Mouse (Mus musculus): ENCODE results near the gene Kat5. TPM values are rescaled to one million over a fixed set of nuclear protein-coding genes. Genes with fewer than 3 reads are reported as not detected.
A peak's percentile ranks its signal among the peaks of the same experiment; 100 is the strongest.

Gene Kat5
- polyA plus RNA-seq, 1 experiment = 37.1 TPM

DNA sequence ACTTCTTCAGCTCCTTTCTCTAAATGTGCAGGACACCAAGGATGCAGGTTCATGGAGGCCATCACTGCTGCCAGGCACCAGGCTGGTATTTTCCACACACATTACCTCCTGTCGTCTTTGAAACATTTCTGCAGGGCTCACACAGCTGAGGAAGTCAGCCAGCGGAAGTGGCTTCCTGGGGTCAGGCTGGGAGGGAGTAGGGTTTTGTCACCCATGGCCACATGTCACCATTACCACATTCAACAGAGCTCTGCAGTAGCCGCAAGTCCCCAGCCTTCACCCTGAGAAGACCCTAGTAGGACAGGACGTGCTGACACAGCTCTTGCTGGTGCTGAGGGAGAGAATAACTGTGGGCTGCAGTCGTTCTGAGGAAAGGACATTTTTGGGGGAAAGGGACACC, 38.2 kb downstream of the Kat5 start:
- no peaks in the 10 kb centered on the region for H3K79me2 ChIP-seq (ENCODE audit: control insufficient read depth, insufficient read depth)
- TF ChIP-seq REST (IDR thresholded peaks at IDR 0.05; ENCODE audit: insufficient read depth, insufficient read length) (no peak), MYOG (IDR thresholded peaks at IDR 0.05; ENCODE audit: control insufficient read depth in 1 of 3, insufficient read depth in 1 of 3, insufficient read length in 2 of 3, low read depth in 2 of 3) (no peak), TCF3 (IDR thresholded peaks at IDR 0.05; ENCODE audit: insufficient read length, low read depth) (no peak), USF1 (IDR thresholded peaks at IDR 0.05; ENCODE audit: low read depth) (no peak), TCF12 (IDR thresholded peaks at IDR 0.05; ENCODE audit: insufficient read depth, poor library complexity, severe bottlenecking) (no peak), E2F4 (IDR thresholded peaks at IDR 0.05; ENCODE audit: insufficient read depth) (no peak), MAX (IDR thresholded peaks at IDR 0.05; ENCODE audit: low read depth) (no peak), POLR2AphosphoS2 (IDR thresholded peaks at IDR 0.05; ENCODE audit: insufficient read length, low read depth) (no peak), CEBPB (IDR thresholded peaks at IDR 0.05; ENCODE audit: insufficient read depth, poor library complexity, severe bottlenecking) (no peak), SRF (IDR thresholded peaks at IDR 0.05; ENCODE audit: control insufficient read depth, insufficient read length, low read depth) (no peak), MYOD1 (IDR thresholded peaks at IDR 0.05; ENCODE audit: control insufficient read depth in 1 of 3, insufficient read length in 2 of 3, low read depth in 2 of 3) (no peak), POLR2A (IDR thresholded peaks at IDR 0.05; ENCODE audit: insufficient read length, low read depth) (no peak)
- H3ac ChIP-seq (ENCODE audit: control insufficient read depth, insufficient read length) = no peak overlapping the region
- no peak overlapping the region for H3K4me3 ChIP-seq
- no peaks in the 10 kb centered on the region for H3K36me3 ChIP-seq (ENCODE audit: control insufficient read depth, insufficient read depth)
- no peaks in the 10 kb centered on the region for H3K27me3 ChIP-seq (ENCODE audit: control insufficient read depth, insufficient read depth, insufficient read length)
- no peak overlapping the region for H3K4me2 ChIP-seq (ENCODE audit: low read depth)

- no peak overlapping the region for H3K4me2 ChIP-seq (ENCODE audit: low read depth)
- no peak overlapping the region for H3ac ChIP-seq (ENCODE audit: control insufficient read depth, insufficient read length)
- TF ChIP-seq MYOG (IDR thresholded peaks at IDR 0.05; ENCODE audit: control insufficient read depth in 1 of 3, insufficient read depth in 1 of 3, insufficient read length in 2 of 3, low read depth in 2 of 3) = no peak
- no peak for TF ChIP-seq CEBPB (IDR thresholded peaks at IDR 0.05; ENCODE audit: insufficient read depth, poor library complexity, severe bottlenecking)
- no peak for TF ChIP-seq SRF (IDR thresholded peaks at IDR 0.05; ENCODE audit: control insufficient read depth, insufficient read length, low read depth)
- no peak for TF ChIP-seq E2F4 (IDR thresholded peaks at IDR 0.05; ENCODE audit: insufficient read depth)
- TF ChIP-seq TCF3 (IDR thresholded peaks at IDR 0.05; ENCODE audit: insufficient read length, low read depth) = no peak
- no peak for TF ChIP-seq MYOD1 (IDR thresholded peaks at IDR 0.05; ENCODE audit: control insufficient read depth in 1 of 3, insufficient read length in 2 of 3, low read depth in 2 of 3)
- no peak for TF ChIP-seq POLR2AphosphoS2 (IDR thresholded peaks at IDR 0.05; ENCODE audit: insufficient read length, low read depth)
- no peak for TF ChIP-seq USF1 (IDR thresholded peaks at IDR 0.05; ENCODE audit: low read depth)
- TF ChIP-seq TCF12 (IDR thresholded peaks at IDR 0.05; ENCODE audit: insufficient read depth, poor library complexity, severe bottlenecking) = no peak
- no peak for TF ChIP-seq POLR2A (IDR thresholded peaks at IDR 0.05; ENCODE audit: insufficient read length, low read depth)
- TF ChIP-seq MAX (IDR thresholded peaks at IDR 0.05; ENCODE audit: low read depth) = no peak
- no peak for TF ChIP-seq REST (IDR thresholded peaks at IDR 0.05; ENCODE audit: insufficient read depth, insufficient read length)
- no peaks in the 10 kb centered on the region for H3K79me2 ChIP-seq (ENCODE audit: control insufficient read depth, insufficient read depth)
- H3K27me3 ChIP-seq (ENCODE audit: control insufficient read depth, insufficient read depth, insufficient read length) = no peaks in the 10 kb centered on the region
- no peaks in the 10 kb centered on the region for H3K36me3 ChIP-seq (ENCODE audit: control insufficient read depth, insufficient read depth)
- no peak overlapping the region for H3K4me3 ChIP-seq
Measured at GRCm38 (mm10) chr19:5570353-5571246, 39.4 kb downstream of the Kat5 start.

- TF ChIP-seq TCF12 (IDR thresholded peaks at IDR 0.05; ENCODE audit: insufficient read depth, poor library complexity, severe bottlenecking) = no peak
- TF ChIP-seq TCF3 (IDR thresholded peaks at IDR 0.05; ENCODE audit: insufficient read length, low read depth) = no peak
- TF ChIP-seq E2F4 (IDR thresholded peaks at IDR 0.05; ENCODE audit: insufficient read depth) = no peak
- no peak for TF ChIP-seq REST (IDR thresholded peaks at IDR 0.05; ENCODE audit: insufficient read depth, insufficient read length)
- no peak for TF ChIP-seq USF1 (IDR thresholded peaks at IDR 0.05; ENCODE audit: low read depth)
- no peak for TF ChIP-seq MYOG (IDR thresholded peaks at IDR 0.05; ENCODE audit: control insufficient read depth in 1 of 3, insufficient read depth in 1 of 3, insufficient read length in 2 of 3, low read depth in 2 of 3)
- Histone ChIP-seq H3K27me3 (ENCODE audit: control insufficient read depth, insufficient read depth, insufficient read length) (no peaks in the 10 kb centered on the region), H3K4me2 (ENCODE audit: low read depth) (no peak overlapping the region), H3K4me3 (no peak overlapping the region), H3K79me2 (ENCODE audit: control insufficient read depth, insufficient read depth) (no peaks in the 10 kb centered on the region), H3K36me3 (ENCODE audit: control insufficient read depth, insufficient read depth) (no peaks in the 10 kb centered on the region), H3ac (ENCODE audit: control insufficient read depth, insufficient read length) (no peak overlapping the region)
Measured at GRCm38 (mm10) chr19:5569521-5569920, 40.5 kb downstream of the Kat5 start.

GRCm38 (mm10) chr19:5568470-5569140, 41.4 kb downstream of the Kat5 start:
- peak in 1 of 3 experiments; percentile 7 for TF ChIP-seq MYOG (IDR thresholded peaks at IDR 0.05; ENCODE audit: control insufficient read depth in 1 of 3, insufficient read depth in 1 of 3, insufficient read length in 2 of 3, low read depth in 2 of 3)
- TF ChIP-seq USF1 (IDR thresholded peaks at IDR 0.05; ENCODE audit: low read depth) = no peak
- no peak for TF ChIP-seq REST (IDR thresholded peaks at IDR 0.05; ENCODE audit: insufficient read depth, insufficient read length)
- peak overlapping the region; percentile 38 for H3K4me3 ChIP-seq
- no peaks in the 10 kb centered on the region for H3K36me3 ChIP-seq (ENCODE audit: control insufficient read depth, insufficient read depth)
- no peaks in the 10 kb centered on the region for H3K79me2 ChIP-seq (ENCODE audit: control insufficient read depth, insufficient read depth)
- H3ac ChIP-seq (ENCODE audit: control insufficient read depth, insufficient read length) = peak overlapping the region; percentile 26
- peak overlapping the region; percentile 99 for H3K4me2 ChIP-seq (ENCODE audit: low read depth)
- H3K27me3 ChIP-seq (ENCODE audit: control insufficient read depth, insufficient read depth, insufficient read length) = no peaks in the 10 kb centered on the region

All from myocyte (in vitro differentiated cells).